Mouse (Mus musculus): Measurements from ENCODE around the gene Tex30.

DNA sequence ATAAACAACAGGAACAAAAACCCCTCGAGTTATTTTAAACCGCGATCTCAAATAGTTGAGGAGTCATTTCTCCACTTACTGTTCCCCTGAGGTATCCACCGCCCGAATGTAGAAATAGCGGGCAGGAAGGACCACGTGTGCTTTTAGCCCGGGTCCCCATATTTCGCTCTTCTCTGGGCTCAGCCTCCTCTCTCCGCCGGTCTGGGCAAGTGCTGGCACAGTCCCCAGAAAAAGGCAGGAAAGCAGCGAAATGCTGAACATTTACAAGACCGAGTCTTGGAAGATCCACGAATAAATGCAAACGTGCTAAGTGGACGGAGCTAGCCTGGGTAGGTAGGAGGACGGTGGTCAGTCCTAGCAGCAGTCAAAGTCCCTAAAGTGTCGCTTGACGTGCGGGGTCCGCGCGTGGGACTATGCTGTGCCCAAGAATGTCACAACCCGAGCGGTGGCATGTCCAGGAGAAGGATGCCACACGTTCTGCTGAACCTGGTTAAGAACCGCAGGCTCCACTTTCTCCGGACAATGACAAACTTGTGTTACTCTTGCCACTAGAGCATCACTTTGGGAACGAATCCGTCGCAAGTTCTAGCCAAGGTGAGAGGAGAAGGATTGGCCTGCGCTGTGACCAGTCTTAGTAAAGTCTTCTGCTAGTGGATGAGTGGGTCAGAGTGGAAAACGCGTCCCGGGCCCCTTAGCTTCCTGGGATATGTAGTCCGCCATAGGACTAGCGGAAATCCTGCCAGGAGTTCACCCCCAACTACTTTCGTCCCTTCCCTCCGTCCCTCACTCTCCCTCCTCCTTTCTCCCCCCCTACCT, 16.2 kb upstream of the Tex30 start, which contains the start of the genes Kdelc1 and Bivm:
- TF ChIP-seq POLR2A (IDR thresholded peaks at IDR 0.05; ENCODE audit: low read depth, low read length) (peak; percentile 8; the same call in 1 of the 2 replicates), CTCF (IDR thresholded peaks at IDR 0.05; ENCODE audit: extremely low read depth, insufficient read length, insufficient replicate concordance, low read depth, low read length) (no peak)

Data from small intestine, adult 2 months (tissue).